In the genomic region with DNA sequence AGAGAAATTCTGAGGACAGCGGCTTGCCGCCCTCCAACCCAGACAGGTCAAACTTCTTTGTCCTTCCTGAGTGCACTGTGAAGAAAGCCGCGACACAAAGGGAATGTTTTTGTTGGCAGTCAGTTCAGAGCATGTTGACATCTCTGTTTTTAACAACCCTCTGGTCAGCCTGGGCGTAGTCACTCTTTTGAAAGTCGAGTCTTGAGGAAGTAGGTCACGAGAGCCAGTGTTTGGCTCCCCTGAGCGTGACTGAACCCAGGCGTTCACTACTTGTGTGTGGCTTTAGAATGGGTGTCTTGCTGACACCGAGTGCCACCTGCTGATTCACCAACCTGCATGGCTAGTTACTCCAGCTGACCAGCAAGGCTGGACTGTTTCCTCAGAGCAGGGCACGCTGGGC, we compare ENCODE assay signal across 9 mouse cellular contexts. TPM values are rescaled to one million over a fixed set of nuclear protein-coding genes. Genes with fewer than 3 reads are reported as not detected.
DNase-seq lines count a peak whose midpoint lies in the region; ATAC-seq and TF ChIP-seq lines count a peak whose summit lies in the region.
"Had no signal": no experiment of that assay in that cellular context is flagged by ENCODE, and none has a peak within 500 bp of the region (broad histone marks: within the 10 kb centered on the region; RNA-seq: fewer than 3 reads in every experiment).

No protein-coding gene starts in this region.

- H3K27ac ChIP-seq in heart, embryonic 14.5 days (replicated peaks in 1 of 2; ENCODE audit: control insufficient read depth in 1 of 2, insufficient read depth in 1 of 2, low read depth in 2 of 2, low read length in 2 of 2): no peak overlapping the region
- H3K27ac ChIP-seq in liver, embryonic 16.5 days (ENCODE audit: low read length): no peak overlapping the region
- no peak overlapping the region for H3K27ac ChIP-seq in thymus, adult 2 months (ENCODE audit: control insufficient read depth, insufficient read depth, low read length)
- H3K27ac ChIP-seq: limb, embryonic 12.5 days had no signal

- TF ChIP-seq CTCF in thymus, adult 2 months (IDR thresholded peaks at IDR 0.05; ENCODE audit: borderline replicate concordance, control insufficient read depth, extremely low read depth, insufficient read depth, low read length, poor library complexity): no peak

- H3K4me2 ChIP-seq in heart, embryonic 14.5 days (ENCODE audit: low read length): peak overlapping the region; percentile 59
- H3K4me2 ChIP-seq in liver, embryonic 16.5 days (ENCODE audit: low read depth, low read length): peak overlapping the region; percentile 49
- H3K4me2 ChIP-seq: limb, embryonic 12.5 days had no signal

- no peak for ATAC-seq in heart, embryonic 14.5 days (ENCODE audit: insufficient number of reproducible peaks, insufficient read depth, low FRiP score, low read depth)
- no peak for ATAC-seq in liver, embryonic 16.5 days (ENCODE audit: low read depth)

- H3K9me3 ChIP-seq in heart, embryonic 14.5 days (ENCODE audit: control insufficient read depth, low read length): no peaks in the 10 kb centered on the region
- H3K9me3 ChIP-seq in liver, embryonic 16.5 days (replicated peaks; ENCODE audit: control insufficient read depth, low read length): no peaks in the 10 kb centered on the region
- H3K9me3 ChIP-seq: limb, embryonic 12.5 days had no signal

- WGBS in heart, embryonic 14.5 days: 20% methylated on average over 11 of the region's 11 CpGs
- WGBS in liver, embryonic 16.5 days (ENCODE audit: insufficient replicate concordance): 26% methylated on average over 11 of the region's 11 CpGs
- WGBS in thymus, adult 2 months: 52% methylated on average over 11 of the region's 11 CpGs

- TF ChIP-seq POLR2A in thymus, adult 2 months (IDR thresholded peaks at IDR 0.05; ENCODE audit: control insufficient read depth, extremely low read depth, insufficient read depth, low read length, poor library complexity): no peak

- H3K27me3 ChIP-seq in heart, embryonic 14.5 days (ENCODE audit: control insufficient read depth, insufficient read depth, low read length): peaks cover 10% of the 10 kb centered on the region
- no peaks in the 10 kb centered on the region for H3K27me3 ChIP-seq in liver, embryonic 16.5 days (ENCODE audit: control insufficient read depth, insufficient read depth, low read depth, low read length)
- no peaks in the 10 kb centered on the region for H3K27me3 ChIP-seq in splenic B cell, adult 2 months (ENCODE audit: control insufficient read depth, insufficient read depth, low read length, poor library complexity, severe bottlenecking)
- H3K27me3 ChIP-seq in thymus, adult 2 months (ENCODE audit: control insufficient read depth, insufficient read depth, low read length): no peaks in the 10 kb centered on the region
- H3K27me3 ChIP-seq: limb, embryonic 12.5 days had no signal

- H3K4me1 ChIP-seq in heart, embryonic 14.5 days (ENCODE audit: control insufficient read depth in 2 of 2, insufficient read depth in 2 of 2, low read length in 2 of 2): peaks cover 9 to 10% of the 10 kb centered on the region in 2 experiments
- peaks cover 8% of the 10 kb centered on the region for H3K4me1 ChIP-seq in liver, embryonic 16.5 days (ENCODE audit: control insufficient read depth, low read depth, low read length)
- H3K4me1 ChIP-seq in thymus, adult 2 months (replicated peaks; ENCODE audit: control insufficient read depth, insufficient read depth, low read length): no peaks in the 10 kb centered on the region

- H3K36me3 ChIP-seq in heart, embryonic 14.5 days (ENCODE audit: control insufficient read depth, insufficient read depth, low read length): no peaks in the 10 kb centered on the region
- no peaks in the 10 kb centered on the region for H3K36me3 ChIP-seq in liver, embryonic 16.5 days (ENCODE audit: control insufficient read depth, insufficient read depth)
- H3K36me3 ChIP-seq in splenic B cell, adult 2 months (ENCODE audit: control insufficient read depth, insufficient read depth, low read length, poor library complexity, severe bottlenecking): no peaks in the 10 kb centered on the region
- no peaks in the 10 kb centered on the region for H3K36me3 ChIP-seq in thymus, adult 2 months (ENCODE audit: control insufficient read depth, insufficient read depth, low read length)
- H3K36me3 ChIP-seq: limb, embryonic 12.5 days had no signal

- peak overlapping the region; percentile 17 for H3K9ac ChIP-seq in heart, embryonic 14.5 days (ENCODE audit: low read length)
- no peak overlapping the region for H3K9ac ChIP-seq in liver, embryonic 16.5 days (ENCODE audit: low read depth, low read length)
- H3K9ac ChIP-seq: limb, embryonic 12.5 days had no signal

- peak overlapping the region in 1 of 2 experiments; percentile 10; a peak in 2 of 4 replicates for H3K4me3 ChIP-seq in heart, embryonic 14.5 days (ENCODE audit: control insufficient read depth in 1 of 2, insufficient read depth in 1 of 2, low read depth in 1 of 2, low read length in 2 of 2)
- no peak overlapping the region for H3K4me3 ChIP-seq in liver, embryonic 16.5 days (ENCODE audit: low read depth, low read length)
- H3K4me3 ChIP-seq in thymus, adult 2 months (ENCODE audit: control insufficient read depth, insufficient read depth, low read length): no peak overlapping the region
- H3K4me3 ChIP-seq: limb, embryonic 12.5 days had no signal

- DNase-seq in urinary bladder, adult 18-20 months (ENCODE audit: low spot score in 2 of 2): peak; percentile 42 to 79
- DNase-seq in urinary bladder, postnatal 10 days (ENCODE audit: low spot score): no peak
- DNase-seq in splenic B cell, adult 2 months (ENCODE audit: low read depth, low spot score): peak; percentile 77
- no peak for DNase-seq in right cerebral cortex, adult 2 months (ENCODE audit: low spot score in 2 of 2)
- DNase-seq in T-cell, adult 2 months (ENCODE audit: low spot score): no peak
- DNase-seq in thymus, adult 2 months: no peak

RNA-seq across cellular contexts. Expression of gene Prep, which starts 18.4 kb away (rescaled TPM):
- 24.4 and 26.7 TPM in 2 replicates for polyA plus RNA-seq in heart, embryonic 14.5 days (2014; fragmentation: Nextera tagmentation; extraction: Ambion mirVana)
- polyA plus RNA-seq in liver, embryonic 16.5 days (2015; fragmentation: Nextera tagmentation; extraction: Ambion mirVana): 9.2 and 9.6 TPM in 2 replicates
- 28.1 and 34.4 TPM in 2 replicates for polyA plus RNA-seq in thymus, adult 2 months (2012; rRNA removed)

Comparison
In these comparisons a context has a peak if more than half of its experiments do, and no peak if none do; other contexts are left out.
1. DNase-seq: peak in urinary bladder, adult 18-20 months (2 of 2) and splenic B cell, adult 2 months (single experiment); none in urinary bladder, postnatal 10 days (single experiment), right cerebral cortex, adult 2 months (0 of 2), T-cell, adult 2 months (single experiment) and thymus, adult 2 months (single experiment).